Mouse (Mus musculus): ENCODE measurements around the gene Gtf2h1. TPM values are rescaled to one million over a fixed set of nuclear protein-coding genes. Genes with fewer than 3 reads are reported as not detected.
A peak's percentile ranks its signal among the peaks of the same experiment; 100 is the strongest.

The Gtf2h1 gene
- polyA plus RNA-seq, 1 experiment = 32.7 TPM

DNA sequence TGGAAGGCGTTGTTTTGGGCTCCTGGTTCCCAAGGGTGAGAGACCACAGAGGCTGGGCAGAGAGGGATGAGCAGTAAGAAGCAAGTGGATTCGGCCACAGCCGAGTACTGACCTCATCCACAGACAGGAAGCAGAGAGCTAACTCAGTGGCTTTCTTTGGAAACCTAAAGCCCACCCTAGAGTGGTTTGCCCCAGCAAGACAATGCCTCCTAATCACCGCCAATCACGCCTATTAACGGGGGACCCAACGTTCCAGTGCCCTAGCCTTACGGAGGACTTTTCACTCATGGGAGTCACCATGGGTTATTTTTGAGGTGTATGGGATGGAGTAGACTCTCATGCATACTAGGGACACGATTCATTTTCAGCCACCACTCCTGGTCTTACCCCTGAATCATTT is 57.5 kb downstream of the Gtf2h1 start:
- Histone ChIP-seq H3K4me1 (ENCODE audit: control insufficient read depth, insufficient read depth, low read length) (no peaks in the 10 kb centered on the region; the same call in 1 of the 2 replicates), H3K27me3 (ENCODE audit: control insufficient read depth, insufficient read depth, low read length) (no peaks in the 10 kb centered on the region), H3K4me3 (ENCODE audit: control insufficient read depth, low read depth, low read length) (no peak overlapping the region), H3K27ac (ENCODE audit: control insufficient read depth, insufficient read depth, low read depth, low read length) (no peak overlapping the region), H3K36me3 (ENCODE audit: control insufficient read depth, insufficient read depth, low read length) (peaks cover 3% of the 10 kb centered on the region)
- TF ChIP-seq POLR2A (IDR thresholded peaks at IDR 0.05; ENCODE audit: control insufficient read depth, low read depth, low read length) (no peak), CTCF (IDR thresholded peaks at IDR 0.05; ENCODE audit: control insufficient read depth, insufficient read depth, insufficient replicate concordance, low read depth, low read length) (no peak)

DNA sequence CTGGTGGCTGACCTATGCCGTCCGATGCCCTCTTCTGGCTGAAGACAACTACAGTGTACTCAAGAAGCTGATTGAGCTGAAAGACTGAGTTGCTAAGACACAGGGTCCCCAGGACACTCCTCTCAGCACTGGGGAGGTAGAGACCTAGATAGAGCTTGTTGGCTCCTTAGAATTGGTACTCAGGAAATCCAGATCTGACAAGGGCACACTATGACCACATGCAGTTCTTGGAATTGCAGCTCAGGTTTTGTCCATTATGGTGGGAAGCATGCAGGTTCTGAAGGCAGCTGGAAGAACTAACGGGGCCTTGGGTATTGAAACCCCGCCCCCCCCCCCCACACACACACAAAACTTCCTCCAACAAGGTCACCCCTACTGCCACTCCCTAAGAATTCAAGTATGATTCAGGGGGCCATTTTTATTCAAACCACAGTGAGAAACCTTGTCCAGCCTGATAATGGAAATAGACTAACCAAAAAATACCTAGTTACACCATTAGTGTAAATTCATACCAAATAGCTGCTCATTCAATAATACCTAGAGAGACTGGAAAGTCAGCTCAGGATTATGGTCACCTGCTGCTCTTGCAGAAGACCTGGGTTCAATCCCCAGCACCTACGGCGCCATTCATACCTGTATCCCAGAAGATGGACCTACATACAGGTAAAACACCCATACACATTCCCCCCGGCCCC is 60.1 kb downstream of the Gtf2h1 start:
- no peak overlapping the region for H3K27ac ChIP-seq (ENCODE audit: control insufficient read depth, insufficient read depth, low read depth, low read length)
- no peaks in the 10 kb centered on the region; the same call in 1 of the 2 replicates for H3K4me1 ChIP-seq (ENCODE audit: control insufficient read depth, insufficient read depth, low read length)
- TF ChIP-seq CTCF (IDR thresholded peaks at IDR 0.05; ENCODE audit: control insufficient read depth, insufficient read depth, insufficient replicate concordance, low read depth, low read length) = no peak
- TF ChIP-seq POLR2A (IDR thresholded peaks at IDR 0.05; ENCODE audit: control insufficient read depth, low read depth, low read length) = no peak
- H3K4me3 ChIP-seq (ENCODE audit: control insufficient read depth, low read depth, low read length) = no peak overlapping the region
- no peaks in the 10 kb centered on the region for H3K27me3 ChIP-seq (ENCODE audit: control insufficient read depth, insufficient read depth, low read length)
- H3K36me3 ChIP-seq (ENCODE audit: control insufficient read depth, insufficient read depth, low read length) = peaks cover 2% of the 10 kb centered on the region

DNA sequence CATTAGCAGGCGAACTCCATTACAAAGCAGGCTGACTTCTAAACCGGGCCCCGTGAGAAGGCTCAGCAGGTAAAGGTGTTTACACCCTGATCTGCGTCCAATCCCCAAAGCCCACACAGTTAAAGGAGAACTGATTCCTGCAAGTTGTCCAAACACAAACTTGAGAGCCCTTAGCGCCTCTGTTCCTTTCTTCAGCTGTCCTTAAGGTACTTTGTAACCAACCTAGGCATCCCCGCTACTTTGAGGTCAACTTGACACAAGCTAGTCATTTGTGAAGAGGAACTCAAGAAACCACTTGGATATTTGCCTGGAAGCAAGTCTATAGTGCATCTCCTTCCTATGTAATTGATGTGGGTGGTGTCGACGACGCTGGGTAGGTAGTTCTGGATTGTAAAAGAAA is 61.5 kb downstream of the Gtf2h1 start:
- H3K27me3 ChIP-seq (ENCODE audit: control insufficient read depth, insufficient read depth, low read length) = no peaks in the 10 kb centered on the region
- H3K36me3 ChIP-seq (ENCODE audit: control insufficient read depth, insufficient read depth, low read length) = peaks cover 8% of the 10 kb centered on the region
- TF ChIP-seq POLR2A (IDR thresholded peaks at IDR 0.05; ENCODE audit: control insufficient read depth, low read depth, low read length) (no peak), CTCF (IDR thresholded peaks at IDR 0.05; ENCODE audit: control insufficient read depth, insufficient read depth, insufficient replicate concordance, low read depth, low read length) (no peak)
- H3K4me3 ChIP-seq (ENCODE audit: control insufficient read depth, low read depth, low read length) = no peak overlapping the region; the same call in 1 of the 2 replicates
- no peak overlapping the region for H3K27ac ChIP-seq (ENCODE audit: control insufficient read depth, insufficient read depth, low read depth, low read length)
- H3K4me1 ChIP-seq (ENCODE audit: control insufficient read depth, insufficient read depth, low read length) = no peaks in the 10 kb centered on the region; the same call in 1 of the 2 replicates

DNA sequence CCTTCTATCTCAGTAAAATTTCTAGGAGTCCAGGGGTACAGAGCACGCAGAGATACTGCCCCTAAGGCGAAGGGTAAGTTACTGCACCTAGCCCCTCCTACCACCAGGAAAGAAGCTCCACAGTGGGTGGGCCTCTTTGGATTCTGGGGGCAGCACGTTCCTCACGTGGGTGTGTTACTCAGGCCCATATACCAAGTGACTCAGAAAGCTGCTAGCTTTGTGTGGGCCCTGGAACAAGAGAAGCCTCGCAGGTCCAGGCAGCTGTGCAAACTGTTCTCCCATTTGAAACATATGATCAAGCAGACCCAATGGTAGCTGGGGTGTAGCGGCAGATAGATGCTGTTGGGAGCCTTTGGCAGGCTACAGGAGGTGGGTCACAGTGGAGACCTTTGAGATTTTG is 63.1 kb downstream of the Gtf2h1 start:
- peaks cover 8% of the 10 kb centered on the region for H3K36me3 ChIP-seq (ENCODE audit: control insufficient read depth, insufficient read depth, low read length)
- no peaks in the 10 kb centered on the region; the same call in 1 of the 2 replicates for H3K4me1 ChIP-seq (ENCODE audit: control insufficient read depth, insufficient read depth, low read length)
- TF ChIP-seq CTCF (IDR thresholded peaks at IDR 0.05; ENCODE audit: control insufficient read depth, insufficient read depth, insufficient replicate concordance, low read depth, low read length) (no peak), POLR2A (IDR thresholded peaks at IDR 0.05; ENCODE audit: control insufficient read depth, low read depth, low read length) (no peak)
- peak overlapping the region; percentile 88 for H3K27ac ChIP-seq (ENCODE audit: control insufficient read depth, insufficient read depth, low read depth, low read length)
- no peaks in the 10 kb centered on the region for H3K27me3 ChIP-seq (ENCODE audit: control insufficient read depth, insufficient read depth, low read length)
- H3K4me3 ChIP-seq (ENCODE audit: control insufficient read depth, low read depth, low read length) = peak overlapping the region; percentile 95

DNA sequence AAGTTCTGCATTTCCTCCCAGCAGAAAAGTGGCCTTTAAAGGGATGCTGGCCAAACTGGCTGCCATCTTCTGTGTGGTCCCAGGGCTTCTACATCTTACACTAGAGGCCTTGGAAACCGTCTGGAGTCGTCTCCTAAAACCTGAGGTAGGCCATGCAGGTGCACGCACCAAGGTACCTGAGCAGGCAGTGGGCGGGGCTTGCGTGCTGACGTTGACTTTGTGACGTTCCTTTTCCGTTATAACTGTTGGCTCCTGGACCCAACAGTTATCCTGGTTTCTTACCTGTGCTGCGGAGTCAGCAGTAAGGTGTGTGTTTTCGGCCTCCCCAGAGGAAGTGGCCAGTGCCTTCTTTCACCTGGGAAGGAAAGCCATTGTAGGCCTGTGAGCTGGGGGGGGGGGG is 65.1 kb downstream of the Gtf2h1 start, which contains the start of gene Ldhc:
Ldhc (plus strand) TSS at position 208 of the 400 bp plus-strand sequence.
- H3K27ac ChIP-seq (ENCODE audit: control insufficient read depth, insufficient read depth, low read depth, low read length) = peak within 1 kb of the TSS; percentile 88
- TF ChIP-seq CTCF (IDR thresholded peaks at IDR 0.05; ENCODE audit: control insufficient read depth, insufficient read depth, insufficient replicate concordance, low read depth, low read length) = no peak
- TF ChIP-seq POLR2A (IDR thresholded peaks at IDR 0.05; ENCODE audit: control insufficient read depth, low read depth, low read length) = peak; percentile 99
- peaks cover 8% of the 10 kb centered on the region for H3K36me3 ChIP-seq (ENCODE audit: control insufficient read depth, insufficient read depth, low read length)
- H3K27me3 ChIP-seq (ENCODE audit: control insufficient read depth, insufficient read depth, low read length) = no peaks in the 10 kb centered on the region
- no peaks in the 10 kb centered on the region; the same call in 1 of the 2 replicates for H3K4me1 ChIP-seq (ENCODE audit: control insufficient read depth, insufficient read depth, low read length)
- H3K4me3 ChIP-seq (ENCODE audit: control insufficient read depth, low read depth, low read length) = peak within 1 kb of the TSS; percentile 95

DNA sequence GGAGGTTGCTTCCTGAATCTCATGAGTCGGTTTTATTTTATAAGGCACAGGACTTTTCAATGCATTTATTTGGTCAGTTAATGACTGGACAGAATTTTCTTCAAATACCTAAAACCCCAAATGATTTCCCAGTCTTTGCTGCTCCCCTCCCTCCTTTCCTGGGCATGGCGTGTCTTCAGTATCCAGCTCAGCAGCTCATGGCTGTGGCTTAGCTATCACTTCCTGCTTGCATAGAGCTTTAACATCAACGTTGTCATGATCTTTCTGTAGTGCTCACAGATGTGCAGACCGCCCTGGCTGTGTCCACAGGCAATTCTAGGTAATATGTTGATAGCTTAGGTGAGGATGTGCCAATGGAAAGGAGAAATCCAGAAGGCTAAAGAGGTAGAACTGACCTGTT is 76.1 kb downstream of the Gtf2h1 start:
- H3K27ac ChIP-seq (ENCODE audit: control insufficient read depth, insufficient read depth, low read depth, low read length) = no peak overlapping the region
- H3K4me3 ChIP-seq (ENCODE audit: control insufficient read depth, low read depth, low read length) = no peak overlapping the region
- no peaks in the 10 kb centered on the region for H3K27me3 ChIP-seq (ENCODE audit: control insufficient read depth, insufficient read depth, low read length)
- TF ChIP-seq CTCF (IDR thresholded peaks at IDR 0.05; ENCODE audit: control insufficient read depth, insufficient read depth, insufficient replicate concordance, low read depth, low read length) = no peak
- H3K4me1 ChIP-seq (ENCODE audit: control insufficient read depth, insufficient read depth, low read length) = no peaks in the 10 kb centered on the region
- no peaks in the 10 kb centered on the region for H3K36me3 ChIP-seq (ENCODE audit: control insufficient read depth, insufficient read depth, low read length)

Other genes with a start within 250 kb of the Gtf2h1 start
- gene Sergef, start 156.3 kb upstream of the Gtf2h1 start, polyA plus RNA-seq (2012; rRNA removed) = 6.8 and 7.7 TPM in 2 replicates
- gene Tph1, start 123.6 kb upstream of the Gtf2h1 start, polyA plus RNA-seq (2012; rRNA removed) = 0.22 TPM in 1 of 2 replicates, not detected in the other
- gene Saal1, start 85.4 kb upstream of the Gtf2h1 start, polyA plus RNA-seq (2012; rRNA removed) = 8.7 and 9.5 TPM in 2 replicates
- not detected in 2 replicates for gene Saa3, start 80.4 kb upstream of the Gtf2h1 start, polyA plus RNA-seq (2012; rRNA removed)
- 0.06 and 0.09 TPM in 2 replicates for gene Saa4, start 63.5 kb upstream of the Gtf2h1 start, polyA plus RNA-seq (2012; rRNA removed)
- gene Saa1, start 53.1 kb upstream of the Gtf2h1 start, polyA plus RNA-seq (2012; rRNA removed) = 1.2 and 1.8 TPM in 2 replicates
- not detected in 2 replicates for gene Saa2, start 44.3 kb upstream of the Gtf2h1 start, polyA plus RNA-seq (2012; rRNA removed)
- 13.1 and 16.5 TPM in 2 replicates for gene Hps5, start within 50 bp of the Gtf2h1 start, polyA plus RNA-seq (2012; rRNA removed)
- 979 and 1,018 TPM in 2 replicates for gene Ldha, start 45.4 kb downstream of the Gtf2h1 start, polyA plus RNA-seq (2012; rRNA removed)
- 2,921 and 3,733 TPM in 2 replicates for gene Ldhc, start 65.1 kb downstream of the Gtf2h1 start, polyA plus RNA-seq (2012; rRNA removed)
- 38.3 and 45.7 TPM in 2 replicates for gene Tsg101, start 123.9 kb downstream of the Gtf2h1 start, polyA plus RNA-seq (2012; rRNA removed)
- 2.4 and 2.9 TPM in 2 replicates for gene Uevld, start 162.4 kb downstream of the Gtf2h1 start, polyA plus RNA-seq (2012; rRNA removed)
- gene Gm9999, start 187.5 kb downstream of the Gtf2h1 start, polyA plus RNA-seq (2012; rRNA removed) = 1,349 and 1,518 TPM in 2 replicates
- gene Spty2d1, start 212.3 kb downstream of the Gtf2h1 start, polyA plus RNA-seq (2012; rRNA removed) = 3.3 and 3.4 TPM in 2 replicates